Mouse (Mus musculus) MEL (cell line): ENCODE measurements around the gene Adora3. TPM values are rescaled to one million over a fixed set of nuclear protein-coding genes. Genes with fewer than 3 reads are reported as not detected.

Experiments used
- DNase-seq: peaks from one replicate; pipeline ENCODE4 v3.0.0; 2011; ENCODE audit warnings: low read depth, low spot score
- H3K27ac ChIP-seq: 2 replicates; pipeline ENCODE4 v1.5.1; 2012; ENCODE audit warnings: low read depth, mild to moderate bottlenecking, control low read depth, low read length, moderate library complexity; ENCODE audit not compliant: control insufficient read depth
- H3K27me3 ChIP-seq, 2 experiments: fragments of 150-350 bp in 1 of 2; sonication (generic) in 1 of 2; 2 replicates each; pipeline ENCODE4 v1.6.1; 2012; ENCODE audit warnings: low read length in 2 of 2, mild to moderate bottlenecking in 2 of 2, improper control_type of control experiment in 1 of 2, moderate library complexity in 1 of 2; ENCODE audit not compliant: insufficient read depth in 2 of 2, control insufficient read depth in 1 of 2
- H3K36me3 ChIP-seq, 2 experiments: 2 replicates each; pipeline ENCODE4 v1.6.1; 2012 to 2014; ENCODE audit warnings: low read length in 2 of 2, improper control_type of control experiment in 1 of 2, inconsistent platforms in 1 of 2, mild to moderate bottlenecking in 1 of 2; ENCODE audit not compliant: insufficient read depth in 2 of 2, control insufficient read depth in 1 of 2
- H3K4me1 ChIP-seq, 2 experiments: fragments of 150-350 bp in 1 of 2; sonication (generic) in 1 of 2; 2 replicates each; pipeline ENCODE4 v1.6.1; 2012; ENCODE audit warnings: low read length in 2 of 2, improper control_type of control experiment in 1 of 2, mild to moderate bottlenecking in 1 of 2; ENCODE audit not compliant: insufficient read depth in 2 of 2, control insufficient read depth in 1 of 2
- H3K4me3 ChIP-seq, 2 experiments: fragments of 150-350 bp in 1 of 2; sonication (generic) in 1 of 2; 2 replicates each; pipeline ENCODE4 v1.5.1; 2012; ENCODE audit warnings: low read depth in 2 of 2, low read length in 2 of 2, mild to moderate bottlenecking in 2 of 2, moderate library complexity in 2 of 2, control low read depth in 1 of 2, improper control_type of control experiment in 1 of 2; ENCODE audit not compliant: control insufficient read depth in 1 of 2, insufficient read depth in 1 of 2
- H3K79me2 ChIP-seq: 2 replicates; pipeline ENCODE4 v1.6.1; 2012; ENCODE audit warnings: mild to moderate bottlenecking, low read length, moderate library complexity; ENCODE audit not compliant: control insufficient read depth, poor library complexity, insufficient read depth
- H3K9ac ChIP-seq: 2 replicates; pipeline ENCODE4 v1.6.1; 2012; ENCODE audit warnings: low read depth, mild to moderate bottlenecking, control low read depth, low read length, moderate library complexity; ENCODE audit not compliant: control insufficient read depth, poor library complexity, severe bottlenecking
- H3K9me3 ChIP-seq: fragments of 150-350 bp; sonication (generic); replicated peaks from 2 replicates; pipeline ENCODE4 v1.6.1; 2012; ENCODE audit warnings: mild to moderate bottlenecking, low read length, improper control_type of control experiment, moderate library complexity; ENCODE audit not compliant: insufficient read depth
- BHLHE40 ChIP-seq: IDR thresholded peaks from 2 replicates; pipeline ENCODE4 v1.6.1; 2012; ENCODE audit warnings: low read depth, mild to moderate bottlenecking, inconsistent platforms, low read length, improper control_type of control experiment, borderline replicate concordance
- CHD1 ChIP-seq: IDR thresholded peaks from 2 replicates; pipeline ENCODE4 v1.6.1; 2012; ENCODE audit warnings: low read depth, mild to moderate bottlenecking, inconsistent platforms, low read length, improper control_type of control experiment
- CHD2 ChIP-seq: IDR thresholded peaks from 2 replicates; pipeline ENCODE4 v1.6.1; 2011; ENCODE audit warnings: low read length, improper control_type of control experiment
- CTCF ChIP-seq, 3 experiments: IDR thresholded peaks in 2 of 3; conservative IDR thresholded peaks in 1 of 3; 2 replicates each; pipeline ENCODE4 v1.5.1; 2011 to 2012; ENCODE audit warnings: low read length in 3 of 3, low read depth in 2 of 3, mild to moderate bottlenecking in 2 of 3, improper control_type of control experiment in 1 of 3, inconsistent platforms in 1 of 3, mixed read lengths in 1 of 3, moderate library complexity in 1 of 3; ENCODE audit not compliant: control insufficient read depth in 1 of 3, insufficient read depth in 1 of 3, poor library complexity in 1 of 3, severe bottlenecking in 1 of 3
- E2F4 ChIP-seq: IDR thresholded peaks from 2 replicates; pipeline ENCODE4 v1.6.1; 2011; ENCODE audit warnings: low read depth, low read length, improper control_type of control experiment, borderline replicate concordance
- GABPA ChIP-seq: IDR thresholded peaks from 2 replicates; pipeline ENCODE4 v1.6.1; 2012; ENCODE audit warnings: low read depth, mild to moderate bottlenecking, inconsistent platforms, low read length, improper control_type of control experiment, moderate library complexity
- HCFC1 ChIP-seq: IDR thresholded peaks from 2 replicates; pipeline ENCODE4 v1.6.1; 2012; ENCODE audit warnings: low read depth, mild to moderate bottlenecking, inconsistent platforms, low read length, improper control_type of control experiment, moderate library complexity
- MAFK ChIP-seq: IDR thresholded peaks from 2 replicates; pipeline ENCODE4 v1.6.1; 2011; ENCODE audit warnings: low read depth, mild to moderate bottlenecking, low read length, improper control_type of control experiment, borderline replicate concordance
- MAZ ChIP-seq: IDR thresholded peaks from 2 replicates; pipeline ENCODE4 v1.6.1; 2012; ENCODE audit warnings: low read depth, mild to moderate bottlenecking, inconsistent platforms, low read length, improper control_type of control experiment
- MYC ChIP-seq: IDR thresholded peaks from 2 replicates; pipeline ENCODE4 v1.6.1; 2011; ENCODE audit warnings: low read depth, mild to moderate bottlenecking, low read length, improper control_type of control experiment, moderate library complexity
- POLR2A ChIP-seq, 2 experiments: IDR thresholded peaks; 2 replicates each; pipeline ENCODE4 v1.6.1; 2011 to 2012; ENCODE audit warnings: low read length in 2 of 2, mild to moderate bottlenecking in 2 of 2, control low read depth in 1 of 2, improper control_type of control experiment in 1 of 2, low read depth in 1 of 2, moderate library complexity in 1 of 2; ENCODE audit not compliant: control insufficient read depth in 1 of 2, insufficient read depth in 1 of 2, poor library complexity in 1 of 2
- POLR2AphosphoS5 ChIP-seq: IDR thresholded peaks from 2 replicates; pipeline ENCODE4 v1.6.1; 2012; ENCODE audit warnings: low read depth, borderline replicate concordance, mild to moderate bottlenecking, inconsistent platforms, low read length, moderate library complexity, mixed read lengths
- TAL1 ChIP-seq: IDR thresholded peaks from 2 replicates; pipeline ENCODE4 v1.6.1; 2012; ENCODE audit warnings: mild to moderate bottlenecking, inconsistent platforms, low read length, moderate library complexity, mixed read lengths
- USF1 ChIP-seq: IDR thresholded peaks from 2 replicates; pipeline ENCODE4 v1.6.1; 2014; ENCODE audit warnings: low read depth, mild to moderate bottlenecking, inconsistent platforms, low read length, improper control_type of control experiment, moderate library complexity
- ZC3H11A ChIP-seq: IDR thresholded peaks from 2 replicates; pipeline ENCODE4 v1.6.1; 2012; ENCODE audit warnings: low read depth, mild to moderate bottlenecking, inconsistent platforms, low read length, improper control_type of control experiment
- ZKSCAN1 ChIP-seq: IDR thresholded peaks from 2 replicates; pipeline ENCODE4 v1.6.1; 2012; ENCODE audit warnings: low read depth, mild to moderate bottlenecking, inconsistent platforms, low read length, improper control_type of control experiment, moderate library complexity
- polyA plus RNA-seq, 2 experiments: library from polyadenylated mRNA; stranded (reverse) in 1 of 2; unstranded in 1 of 2; fragments of >175 nt in 1 of 2; fragments of >200 nt in 1 of 2; gene quantifications; 2 replicates each; pipeline versions ENCODE4 v1.2.1 to v1.2.4; 2012; ENCODE audit warnings: low replicate concordance in 2 of 2, low read depth in 1 of 2; ENCODE audit not compliant: insufficient read length in 2 of 2, insufficient read depth in 1 of 2, missing spikeins in 1 of 2
- total RNA-seq: library from RNA; depleted of rRNA; stranded (reverse); fragments of 300-350 nt; gene quantifications from 2 replicates; pipeline ENCODE4 v1.2.3, GENCODE M21; 2012

Adora3 gene
- total and polyA plus RNA-seq, 3 experiments = 0.42 to 0.65 TPM; not detected in 1

DNA sequence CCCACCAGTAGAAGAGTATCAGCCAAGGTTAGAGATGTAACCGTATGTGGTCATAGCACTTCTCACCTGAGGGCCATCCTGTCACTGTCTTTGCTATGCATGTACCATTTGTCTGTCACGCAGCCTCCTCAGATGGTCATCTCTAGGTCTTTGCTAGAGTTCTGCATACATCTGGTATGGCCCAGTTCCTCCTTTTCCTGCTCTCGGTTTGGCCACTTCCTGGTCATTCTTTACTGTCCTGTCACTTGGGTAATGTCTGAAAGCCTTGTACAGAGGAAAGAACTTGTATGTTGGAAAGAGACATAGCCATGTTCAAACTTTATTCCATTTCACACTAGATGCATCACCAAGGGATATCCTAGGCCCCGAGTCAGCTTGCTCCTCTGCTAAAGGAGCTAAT lies 30.8 kb upstream of the Adora3 start:
- Histone ChIP-seq H3K79me2 (no peaks in the 10 kb centered on the region), H3K9me3 (no peaks in the 10 kb centered on the region), H3K9ac (no peak overlapping the region), H3K36me3 (no peaks in the 10 kb centered on the region), H3K27ac (no peak overlapping the region), H3K27me3 (no peaks in the 10 kb centered on the region; a peak in 2 of 4 replicates), H3K4me3 (no peak overlapping the region), H3K4me1 (no peaks in the 10 kb centered on the region)
- DNase-seq = no peak
- no peak for TF ChIP-seq MYC
- no peak for TF ChIP-seq HCFC1
- no peak for TF ChIP-seq ZKSCAN1
- TF ChIP-seq ZC3H11A = no peak

DNA sequence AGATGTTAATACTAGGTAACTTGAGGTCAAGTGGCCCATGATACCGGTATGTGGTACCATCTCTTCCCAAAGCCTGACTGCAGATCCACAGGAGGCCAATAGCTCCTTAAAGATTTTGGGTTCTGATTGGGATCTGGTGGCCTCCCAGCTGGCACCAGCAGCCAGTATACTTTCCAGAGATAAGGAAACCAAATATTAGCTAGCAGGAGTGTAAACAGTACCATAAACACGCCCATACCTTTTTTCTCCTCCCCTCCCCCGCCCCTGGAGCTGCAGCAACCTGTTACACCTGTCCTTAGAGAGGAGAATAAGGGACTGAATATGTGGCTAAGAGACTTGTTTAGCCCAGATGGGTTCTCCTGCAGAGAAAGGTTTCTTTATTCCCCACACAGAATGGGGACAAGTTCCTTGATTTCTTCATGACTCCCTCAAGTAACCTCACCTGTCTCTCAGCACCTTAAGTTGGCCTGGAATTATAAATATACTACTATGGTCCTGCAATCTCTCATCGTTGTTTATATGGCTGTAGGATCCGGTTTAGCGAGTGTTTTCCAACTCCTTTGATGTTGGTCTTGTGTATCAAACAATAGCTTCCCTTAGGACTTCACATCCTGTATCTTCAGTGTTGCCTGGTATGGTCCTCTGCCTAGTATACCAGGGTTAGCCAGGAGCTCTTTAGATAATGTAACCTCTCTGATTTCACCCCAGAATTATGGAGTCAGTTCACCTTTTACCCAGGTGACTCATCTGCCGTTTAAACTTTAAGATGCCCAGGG lies 24.2 kb upstream of the Adora3 start:
- Histone ChIP-seq H3K4me1 (no peaks in the 10 kb centered on the region), H3K27me3 (no peaks in the 10 kb centered on the region; a peak in 2 of 4 replicates), H3K4me3 (no peak overlapping the region), H3K9ac (no peak overlapping the region), H3K9me3 (no peaks in the 10 kb centered on the region), H3K79me2 (no peaks in the 10 kb centered on the region), H3K36me3 (no peaks in the 10 kb centered on the region), H3K27ac (no peak overlapping the region)
- DNase-seq = no peak
- no peak for TF ChIP-seq CHD1
- TF ChIP-seq GABPA = no peak
- no peak for TF ChIP-seq BHLHE40
- TF ChIP-seq USF1 = no peak
- no peak for TF ChIP-seq TAL1
- TF ChIP-seq POLR2AphosphoS5 = no peak
- TF ChIP-seq POLR2A (IDR thresholded peaks at IDR 0.05; ENCODE audit: control insufficient read depth in 1 of 2, insufficient read depth in 1 of 2, low read depth in 1 of 2, low read length in 2 of 2, poor library complexity in 1 of 2) = no peak
- TF ChIP-seq MAZ = no peak
- no peak for TF ChIP-seq HCFC1
- TF ChIP-seq CHD2 = no peak
- TF ChIP-seq E2F4 = no peak
- no peak for TF ChIP-seq CTCF (IDR thresholded peaks at IDR 0.05 in 2 of 3, conservative IDR thresholded peaks at IDR 0.05 in 1 of 3; ENCODE audit: control insufficient read depth in 1 of 3, insufficient read depth in 1 of 3, low read depth in 2 of 3, low read length in 3 of 3, poor library complexity in 1 of 3, severe bottlenecking in 1 of 3)
- TF ChIP-seq ZKSCAN1 = no peak
- TF ChIP-seq MAFK = no peak
